Mouse (Mus musculus): ENCODE measurements around the gene Plxdc2.

Gene Plxdc2

GRCm38 (mm10) chr2:16545207-16545606 lies 189.1 kb downstream of the Plxdc2 start:
- in situ Hi-C loops (cut with MboI; ENCODE audit: low sequenced_read_pairs), result no loop called here

- in situ Hi-C loops (cut with MboI; ENCODE audit: low sequenced_read_pairs), result no loop called here
These were observed 203.2 kb downstream of the Plxdc2 start for GRCm38 (mm10) chr2:16559287-16559686.

GRCm38 (mm10) chr2:16568263-16568662 lies 212.2 kb downstream of the Plxdc2 start:
- in situ Hi-C loops (cut with MboI; ENCODE audit: low sequenced_read_pairs), result no loop called here

- in situ Hi-C loops (cut with MboI; ENCODE audit: low sequenced_read_pairs), result no loop called here
These were observed 215.2 kb downstream of the Plxdc2 start for GRCm38 (mm10) chr2:16571169-16571751.

GRCm38 (mm10) chr2:16576566-16576965 lies 220.5 kb downstream of the Plxdc2 start:
- in situ Hi-C loops (cut with MboI; ENCODE audit: low sequenced_read_pairs), result no loop called here

GRCm38 (mm10) chr2:16578153-16578552 lies 222.0 kb downstream of the Plxdc2 start:
- in situ Hi-C loops (cut with MboI; ENCODE audit: low sequenced_read_pairs), result no loop called here

GRCm38 (mm10) chr2:16588546-16588945 lies 232.4 kb downstream of the Plxdc2 start:
- in situ Hi-C loops (cut with MboI; ENCODE audit: low sequenced_read_pairs), result no loop called here

GRCm38 (mm10) chr2:16595451-16595850 lies 239.3 kb downstream of the Plxdc2 start:
- in situ Hi-C loops (cut with MboI; ENCODE audit: low sequenced_read_pairs), result no loop called here

- in situ Hi-C loops (cut with MboI; ENCODE audit: low sequenced_read_pairs), result no loop called here
These were observed 242.1 kb downstream of the Plxdc2 start for GRCm38 (mm10) chr2:16598231-16598630.

- in situ Hi-C loops (cut with MboI; ENCODE audit: low sequenced_read_pairs), result no loop called here
These were observed 248.2 kb downstream of the Plxdc2 start for GRCm38 (mm10) chr2:16604291-16604690.

- in situ Hi-C loops (cut with MboI; ENCODE audit: low sequenced_read_pairs), result no loop called here
These were observed 251.9 kb downstream of the Plxdc2 start for GRCm38 (mm10) chr2:16607792-16608586.

GRCm38 (mm10) chr2:16642061-16642460 lies 286.0 kb downstream of the Plxdc2 start:
- in situ Hi-C loops (cut with MboI; ENCODE audit: low sequenced_read_pairs), result no loop called here

- in situ Hi-C loops (cut with MboI; ENCODE audit: low sequenced_read_pairs), result no loop called here
These were observed 295.6 kb downstream of the Plxdc2 start for GRCm38 (mm10) chr2:16651713-16652112.

GRCm38 (mm10) chr2:16664516-16664915 lies 308.4 kb downstream of the Plxdc2 start:
- in situ Hi-C loops (cut with MboI; ENCODE audit: low sequenced_read_pairs), result no loop called here

- in situ Hi-C loops (cut with MboI; ENCODE audit: low sequenced_read_pairs), result no loop called here
These were observed 312.3 kb downstream of the Plxdc2 start for GRCm38 (mm10) chr2:16668391-16668790.

GRCm38 (mm10) chr2:16682905-16683304 lies 326.8 kb downstream of the Plxdc2 start:
- in situ Hi-C loops (cut with MboI; ENCODE audit: low sequenced_read_pairs), result no loop called here

- in situ Hi-C loops (cut with MboI; ENCODE audit: low sequenced_read_pairs), result no loop called here
These were observed 327.6 kb downstream of the Plxdc2 start for GRCm38 (mm10) chr2:16683739-16684138.

- in situ Hi-C loops (cut with MboI; ENCODE audit: low sequenced_read_pairs), result no loop called here
These were observed 328.4 kb downstream of the Plxdc2 start for GRCm38 (mm10) chr2:16684529-16684928.

GRCm38 (mm10) chr2:16696390-16696789 lies 340.3 kb downstream of the Plxdc2 start:
- in situ Hi-C loops (cut with MboI; ENCODE audit: low sequenced_read_pairs), result no loop called here

- in situ Hi-C loops (cut with MboI; ENCODE audit: low sequenced_read_pairs), result no loop called here
These were observed 341.1 kb downstream of the Plxdc2 start for GRCm38 (mm10) chr2:16697181-16697580.

GRCm38 (mm10) chr2:16706227-16706626 lies 350.1 kb downstream of the Plxdc2 start:
- in situ Hi-C loops (cut with MboI; ENCODE audit: low sequenced_read_pairs), result no loop called here

GRCm38 (mm10) chr2:16709885-16710284 lies 353.8 kb downstream of the Plxdc2 start:
- in situ Hi-C loops (cut with MboI; ENCODE audit: low sequenced_read_pairs), result no loop called here
